Mouse (Mus musculus): ENCODE measurements around the gene Ncf2. TPM values are rescaled to one million over a fixed set of nuclear protein-coding genes. Genes with fewer than 3 reads are reported as not detected.

The Ncf2 gene
- polyA plus RNA-seq, 1 experiment from 2014 or later, result 3.6 TPM

DNA sequence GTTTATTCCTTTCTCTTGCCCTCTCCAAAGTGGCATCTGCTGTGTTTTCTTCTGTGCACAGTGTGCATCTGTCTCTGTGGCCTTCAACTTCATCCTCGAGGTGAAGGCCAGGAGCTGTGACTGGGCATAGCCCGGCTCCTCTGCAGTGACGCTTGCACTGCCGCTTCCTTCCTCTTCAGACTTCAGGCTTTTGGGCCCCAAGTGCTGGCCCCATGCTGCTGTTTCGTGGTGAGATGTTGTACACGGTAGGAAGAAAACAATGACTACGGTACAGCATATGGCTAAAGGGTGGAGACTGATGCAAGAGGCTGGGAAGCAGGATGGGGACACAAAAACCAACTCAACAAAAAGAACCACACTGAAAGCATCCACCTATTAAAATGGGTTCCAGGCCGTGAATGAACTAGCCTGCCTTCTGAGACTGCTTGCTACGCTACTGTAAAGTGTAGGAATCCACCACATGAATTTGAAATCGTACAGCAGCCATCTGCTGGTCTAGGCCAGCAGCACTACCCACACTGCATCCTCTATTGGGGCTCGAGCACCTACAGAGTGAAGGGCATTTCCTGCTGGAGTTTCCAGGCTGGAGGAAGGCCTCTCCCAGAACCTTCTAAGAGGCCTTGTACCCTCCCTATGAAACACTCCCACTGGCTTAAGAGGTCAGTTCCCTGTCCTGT is 38.2 kb downstream of the Ncf2 start:
- no peaks in the 10 kb centered on the region for H3K27me3 ChIP-seq
- no peak overlapping the region for H3K4me3 ChIP-seq
- WGBS, result 85% methylated on average over 11 of the region's 11 CpGs
- no peaks in the 10 kb centered on the region for H3K4me1 ChIP-seq
- no peak for ATAC-seq (ENCODE audit: insufficient number of reproducible peaks, insufficient read depth, low FRiP score, low TSS enrichment, low read depth)
- no peaks in the 10 kb centered on the region for H3K9me3 ChIP-seq
- no peak overlapping the region for H3K4me2 ChIP-seq
- no peak overlapping the region for H3K27ac ChIP-seq
- peaks cover 74% of the 10 kb centered on the region for H3K36me3 ChIP-seq
- no peak overlapping the region for H3K9ac ChIP-seq

DNA sequence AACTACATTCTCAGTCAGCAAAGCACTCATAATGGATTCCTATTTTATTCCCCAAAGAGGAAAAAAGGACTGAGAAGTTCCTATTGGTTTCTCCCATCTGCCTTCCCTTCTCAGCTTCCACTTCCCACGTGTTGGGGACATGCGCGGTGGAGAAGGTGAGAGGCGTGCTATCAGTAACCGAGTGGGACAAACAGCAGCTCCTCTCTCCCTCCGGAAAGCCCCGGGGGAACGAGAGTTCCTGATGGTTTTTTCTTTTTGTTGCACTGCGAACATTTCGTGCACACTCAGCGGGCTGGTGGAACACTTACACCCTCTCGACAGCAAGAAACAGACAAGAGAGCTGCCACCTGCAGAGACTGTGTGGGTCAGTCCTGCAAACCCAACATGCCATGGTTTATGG is 38.8 kb downstream of the Ncf2 start:
- Histone ChIP-seq H3K9ac (no peak overlapping the region), H3K27ac (no peak overlapping the region), H3K4me2 (no peak overlapping the region)

DNA sequence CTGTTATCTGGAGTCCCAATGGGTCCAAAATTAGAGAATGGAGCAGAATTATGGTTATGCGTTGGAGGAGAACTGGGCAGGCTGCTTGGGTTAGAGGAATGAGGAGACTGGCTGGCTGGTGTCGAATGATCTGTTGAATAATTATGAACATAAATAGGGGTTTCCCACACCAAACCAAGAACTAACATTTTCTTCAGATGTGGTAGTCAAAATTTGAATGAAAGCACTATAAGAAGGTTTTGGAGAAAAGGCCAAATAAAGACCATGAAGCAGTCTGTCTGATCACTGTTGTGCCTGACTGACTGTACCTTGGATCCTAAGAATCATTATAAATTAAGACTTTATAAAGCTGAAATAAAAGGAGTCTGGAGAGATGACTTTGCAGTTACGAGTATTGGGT is 40.3 kb downstream of the Ncf2 start:
- 92% methylated on average over 3 of the region's 3 CpGs for WGBS

More for the DNA sequence above, 38.8 kb downstream of the Ncf2 start:
- Histone ChIP-seq H3K9me3 (no peaks in the 10 kb centered on the region), H3K4me1 (no peaks in the 10 kb centered on the region), H3K36me3 (peaks cover 81% of the 10 kb centered on the region), H3K27me3 (no peaks in the 10 kb centered on the region), H3K4me3 (no peak overlapping the region)
- 86% methylated on average over 12 of the region's 12 CpGs for WGBS
- no peak for ATAC-seq (ENCODE audit: insufficient number of reproducible peaks, insufficient read depth, low FRiP score, low TSS enrichment, low read depth)

DNA sequence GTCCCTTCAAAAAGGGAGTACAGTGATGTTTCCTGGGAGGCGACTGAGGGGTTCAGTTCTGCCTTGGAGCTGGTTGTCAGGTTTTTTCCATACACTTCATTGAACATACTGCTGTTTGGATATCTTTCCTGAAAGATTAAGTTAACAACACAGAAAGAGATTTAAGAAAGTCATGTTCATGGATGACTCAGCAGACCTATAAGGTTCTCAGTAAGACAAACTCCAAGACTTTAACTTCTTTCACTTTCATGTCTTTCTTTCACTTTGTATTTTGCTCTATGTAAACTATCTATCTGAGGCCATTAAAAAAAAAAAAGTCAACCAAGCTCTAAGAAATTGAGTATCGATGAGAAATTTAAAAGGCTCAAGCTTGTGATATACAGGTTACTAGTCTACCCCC is 41.1 kb downstream of the Ncf2 start:
- no peaks in the 10 kb centered on the region for H3K27me3 ChIP-seq
- H3K4me3 ChIP-seq, result no peak overlapping the region
- no peak for ATAC-seq (ENCODE audit: insufficient number of reproducible peaks, insufficient read depth, low FRiP score, low TSS enrichment, low read depth)
- no peaks in the 10 kb centered on the region for H3K9me3 ChIP-seq
- H3K36me3 ChIP-seq, result peaks cover 92% of the 10 kb centered on the region
- H3K4me2 ChIP-seq, result no peak overlapping the region
- H3K4me1 ChIP-seq, result no peaks in the 10 kb centered on the region
- 85% methylated on average over 2 of the region's 2 CpGs for WGBS
- H3K9ac ChIP-seq, result no peak overlapping the region
- H3K27ac ChIP-seq, result no peak overlapping the region

More for the DNA sequence above, 40.3 kb downstream of the Ncf2 start:
- no peak overlapping the region for H3K27ac ChIP-seq
- H3K4me3 ChIP-seq, result no peak overlapping the region
- no peak for ATAC-seq (ENCODE audit: insufficient number of reproducible peaks, insufficient read depth, low FRiP score, low TSS enrichment, low read depth)
- no peaks in the 10 kb centered on the region for H3K27me3 ChIP-seq
- peaks cover 92% of the 10 kb centered on the region for H3K36me3 ChIP-seq
- H3K9me3 ChIP-seq, result no peaks in the 10 kb centered on the region
- H3K4me2 ChIP-seq, result no peak overlapping the region
- no peak overlapping the region for H3K9ac ChIP-seq
- H3K4me1 ChIP-seq, result no peaks in the 10 kb centered on the region

DNA sequence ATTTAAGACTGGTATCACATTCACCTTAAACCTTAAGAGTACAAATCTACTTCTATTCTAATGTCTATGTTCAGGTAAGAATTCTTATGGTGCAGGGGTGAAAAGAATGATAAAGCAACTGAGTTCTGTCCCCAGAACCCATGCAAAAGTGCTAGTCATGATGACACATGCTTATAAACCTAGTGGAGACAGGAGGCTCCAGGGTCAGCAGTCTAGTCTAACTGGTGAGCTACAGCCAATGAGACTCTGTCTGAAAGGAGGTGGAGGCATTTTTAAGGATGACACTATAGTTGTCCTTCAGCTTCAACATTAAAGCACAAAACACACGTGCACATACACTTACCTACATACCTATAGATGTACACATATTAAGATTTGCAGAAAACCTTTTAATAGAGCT is 44.6 kb downstream of the Ncf2 start:
- Histone ChIP-seq H3K9ac (no peak overlapping the region), H3K4me2 (no peak overlapping the region), H3K27ac (no peak overlapping the region), H3K9me3 (no peaks in the 10 kb centered on the region), H3K27me3 (no peaks in the 10 kb centered on the region), H3K36me3 (peaks cover 89% of the 10 kb centered on the region), H3K4me3 (no peak overlapping the region), H3K4me1 (no peaks in the 10 kb centered on the region)
- 92% methylated on average over 1 of the region's 1 CpGs for WGBS
- no peak for ATAC-seq (ENCODE audit: insufficient number of reproducible peaks, insufficient read depth, low FRiP score, low TSS enrichment, low read depth)

DNA sequence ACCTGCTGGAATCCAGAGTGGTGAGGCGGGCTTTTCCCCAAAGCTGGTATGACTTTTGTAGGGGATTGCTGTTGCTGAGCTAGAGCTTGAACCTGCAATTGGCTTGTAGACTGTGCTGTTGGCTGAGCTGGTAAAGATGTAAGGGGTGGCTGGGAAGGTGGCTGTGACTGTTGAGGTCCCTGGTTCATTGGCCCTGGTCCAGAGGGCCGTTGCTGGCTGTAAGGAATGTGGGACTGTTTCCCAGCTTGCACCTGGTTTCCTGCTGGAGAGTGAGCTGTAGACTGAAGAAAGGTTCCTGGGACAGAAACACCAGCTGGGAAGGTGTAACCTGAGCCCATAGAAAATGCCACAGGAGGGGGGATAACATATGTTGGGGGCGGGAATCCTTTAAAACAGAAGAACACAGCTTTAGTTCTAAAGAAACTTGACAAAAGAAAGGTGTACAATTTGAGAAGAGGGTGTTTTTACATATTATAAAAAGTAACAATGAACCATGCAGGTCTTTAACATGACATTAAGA is 45.3 kb downstream of the Ncf2 start:
- Histone ChIP-seq H3K4me2 (no peak overlapping the region), H3K27me3 (no peaks in the 10 kb centered on the region), H3K4me3 (no peak overlapping the region), H3K4me1 (no peaks in the 10 kb centered on the region), H3K9me3 (no peaks in the 10 kb centered on the region), H3K9ac (no peak overlapping the region), H3K27ac (no peak overlapping the region), H3K36me3 (peaks cover 85% of the 10 kb centered on the region)
- WGBS, result 74% methylated on average over 3 of the region's 3 CpGs
- no peak for ATAC-seq (ENCODE audit: insufficient number of reproducible peaks, insufficient read depth, low FRiP score, low TSS enrichment, low read depth)

DNA sequence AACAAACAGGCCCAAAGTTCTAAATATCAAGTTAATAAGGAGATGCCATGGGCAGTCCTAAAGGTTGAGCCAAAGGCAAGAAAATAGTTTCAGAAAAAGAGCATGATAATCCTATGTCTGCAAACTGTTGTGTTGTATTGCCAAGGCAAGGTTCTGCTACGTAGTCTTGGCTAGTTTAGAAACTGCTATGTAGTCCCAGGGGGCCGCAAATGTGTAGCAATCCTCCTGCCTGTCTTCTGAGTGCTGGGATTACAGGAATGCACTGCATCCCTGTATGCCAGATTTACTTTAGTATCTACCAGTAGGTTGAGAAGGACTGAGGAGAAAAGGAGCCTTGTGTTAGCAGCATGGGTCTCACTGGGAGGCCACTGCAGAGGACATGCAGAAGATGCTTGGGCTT is 46.9 kb downstream of the Ncf2 start:
- 83% methylated on average over 2 of the region's 2 CpGs for WGBS
- Histone ChIP-seq H3K36me3 (peaks cover 79% of the 10 kb centered on the region), H3K27ac (no peak overlapping the region), H3K4me2 (no peak overlapping the region), H3K9me3 (no peaks in the 10 kb centered on the region), H3K27me3 (no peaks in the 10 kb centered on the region), H3K4me1 (no peaks in the 10 kb centered on the region), H3K4me3 (no peak overlapping the region), H3K9ac (no peak overlapping the region)
- no peak for ATAC-seq (ENCODE audit: insufficient number of reproducible peaks, insufficient read depth, low FRiP score, low TSS enrichment, low read depth)

DNA sequence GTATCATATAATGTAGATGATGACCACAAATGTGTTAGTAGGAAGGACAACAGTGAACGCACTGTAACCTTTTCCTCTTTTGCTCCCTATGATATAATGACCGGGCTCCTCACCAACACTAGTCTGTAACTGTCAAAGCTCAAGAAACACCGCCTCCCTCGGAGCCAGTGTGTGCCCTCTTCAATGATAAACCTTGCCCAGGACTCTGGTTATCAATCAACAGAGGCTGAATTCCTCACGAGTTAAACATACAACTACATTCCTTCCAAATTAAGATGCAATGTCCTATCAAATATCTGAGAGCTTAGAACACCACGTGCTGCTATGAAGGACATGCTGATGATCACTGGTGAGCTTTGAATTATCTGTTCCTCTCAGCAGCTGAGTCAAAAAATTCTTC is 69.9 kb downstream of the Ncf2 start:
- Histone ChIP-seq H3K36me3 (peaks cover 38% of the 10 kb centered on the region), H3K9ac (no peak overlapping the region), H3K4me3 (no peak overlapping the region), H3K4me1 (no peaks in the 10 kb centered on the region), H3K27ac (no peak overlapping the region), H3K9me3 (no peaks in the 10 kb centered on the region), H3K27me3 (no peaks in the 10 kb centered on the region), H3K4me2 (no peak overlapping the region)
- WGBS, result 92% methylated on average over 6 of the region's 6 CpGs
- ATAC-seq (ENCODE audit: insufficient number of reproducible peaks, insufficient read depth, low FRiP score, low TSS enrichment, low read depth), result no peak

DNA sequence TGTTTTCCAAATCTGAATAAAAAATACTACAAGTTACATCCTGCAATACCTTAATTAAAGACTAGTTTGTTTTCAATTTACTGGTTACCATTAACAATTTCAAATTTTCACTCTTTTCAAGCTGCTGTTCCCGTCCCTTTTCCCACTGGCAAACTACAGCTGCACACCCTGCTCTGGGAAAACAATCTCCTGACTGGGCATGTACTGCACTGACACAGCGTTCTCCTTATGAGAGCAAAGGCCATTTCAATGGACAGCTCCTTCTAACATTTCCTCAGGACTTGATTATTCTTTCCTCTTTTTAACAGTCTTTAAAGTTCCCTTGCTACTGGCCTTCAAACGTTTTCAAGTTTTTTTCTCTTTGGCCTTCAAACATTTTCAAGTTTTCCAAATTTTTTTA is 71.0 kb downstream of the Ncf2 start:
- no peak overlapping the region for H3K4me2 ChIP-seq
- H3K4me3 ChIP-seq, result no peak overlapping the region
- no peak overlapping the region for H3K9ac ChIP-seq
- no peaks in the 10 kb centered on the region for H3K27me3 ChIP-seq
- H3K36me3 ChIP-seq, result peaks cover 28% of the 10 kb centered on the region
- no peaks in the 10 kb centered on the region for H3K9me3 ChIP-seq
- H3K4me1 ChIP-seq, result no peaks in the 10 kb centered on the region
- H3K27ac ChIP-seq, result no peak overlapping the region
- 76% methylated on average over 3 of the region's 3 CpGs for WGBS
- ATAC-seq (ENCODE audit: insufficient number of reproducible peaks, insufficient read depth, low FRiP score, low TSS enrichment, low read depth), result no peak

Other genes with a start within 250 kb of the Ncf2 start
- gene Apobec4, start 49.6 kb upstream of the Ncf2 start, polyA plus RNA-seq (2015; fragmentation: Nextera tagmentation; extraction: Ambion mirVana), result not detected in 2 replicates
- gene Rgl1, start 33.8 kb upstream of the Ncf2 start, polyA plus RNA-seq (2015; fragmentation: Nextera tagmentation; extraction: Ambion mirVana), result 39.6 and 41.1 TPM in 2 replicates
- 217 and 249 TPM in 2 replicates for gene Arpc5, start 33.7 kb upstream of the Ncf2 start, polyA plus RNA-seq (2015; fragmentation: Nextera tagmentation; extraction: Ambion mirVana)
- gene Smg7, start 102.5 kb downstream of the Ncf2 start, polyA plus RNA-seq (2015; fragmentation: Nextera tagmentation; extraction: Ambion mirVana), result 29.5 and 29.8 TPM in 2 replicates
- gene Nmnat2, start 154.8 kb downstream of the Ncf2 start, polyA plus RNA-seq (2015; fragmentation: Nextera tagmentation; extraction: Ambion mirVana), result 1.3 and 1.5 TPM in 2 replicates